Mouse (Mus musculus): ENCODE measurements around the gene Rph3al.

The Rph3al gene

GRCm38 (mm10) chr11:75907406-75907805, 30.8 kb downstream of the Rph3al start:
- no peak for DNase-seq (ENCODE audit: low spot score in 2 of 2)

DNA sequence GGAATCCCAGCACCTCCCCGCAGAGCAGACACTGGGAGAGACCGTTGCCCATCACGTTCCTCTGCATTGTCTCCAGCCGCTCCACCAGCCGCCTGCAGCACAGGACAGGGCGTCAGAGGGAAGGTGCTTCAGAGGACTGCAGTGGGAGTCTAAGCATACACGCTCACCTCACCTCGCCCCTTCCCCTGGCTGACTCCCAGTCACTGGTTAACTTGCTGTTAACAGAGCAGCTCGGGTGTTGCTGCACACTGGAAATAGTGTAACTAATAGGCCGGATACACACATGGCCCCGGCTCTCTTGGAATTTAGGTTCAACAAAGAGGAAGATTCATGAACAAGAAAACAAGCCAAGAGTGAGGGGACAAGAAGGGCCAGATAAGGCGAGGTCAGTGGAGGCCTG, 31.7 kb downstream of the Rph3al start:
- DNase-seq (ENCODE audit: low spot score in 2 of 2) = no peak

GRCm38 (mm10) chr11:75904982-75905381, 33.2 kb downstream of the Rph3al start:
- no peak for DNase-seq (ENCODE audit: low spot score in 2 of 2)

DNA sequence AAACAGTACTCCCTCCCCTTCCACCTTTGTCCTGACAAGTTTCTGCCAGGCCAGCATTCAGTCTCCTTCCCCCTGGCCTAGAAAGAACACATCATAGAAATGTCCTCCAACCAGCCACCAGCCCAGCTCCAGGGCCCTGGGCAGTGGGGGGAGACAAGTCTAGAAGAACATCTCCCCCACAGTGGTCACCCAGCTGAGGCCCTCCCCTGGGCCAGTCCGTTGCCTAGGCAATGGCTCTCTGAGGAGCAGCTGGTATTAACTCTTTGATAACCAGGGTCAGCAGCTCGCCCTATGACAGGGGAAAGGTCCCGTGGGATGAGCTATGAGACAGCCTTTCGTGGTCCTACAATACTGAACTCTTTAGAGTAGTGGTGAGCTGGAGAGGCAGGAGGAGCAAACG, 33.7 kb downstream of the Rph3al start:
- no peak for DNase-seq (ENCODE audit: low spot score in 2 of 2)

GRCm38 (mm10) chr11:75903486-75903885, 34.7 kb downstream of the Rph3al start:
- DNase-seq (ENCODE audit: low spot score in 2 of 2) = peak; percentile 54 to 84

GRCm38 (mm10) chr11:75901339-75901738, 36.9 kb downstream of the Rph3al start:
- no peak for DNase-seq (ENCODE audit: low spot score in 2 of 2)

- no peak for DNase-seq (ENCODE audit: low spot score in 2 of 2)
These were observed 38.6 kb downstream of the Rph3al start for GRCm38 (mm10) chr11:75899676-75900075.

- DNase-seq (ENCODE audit: low spot score in 2 of 2) = no peak
These were observed 39.7 kb downstream of the Rph3al start for GRCm38 (mm10) chr11:75898532-75898931.

GRCm38 (mm10) chr11:75894791-75895420, 43.3 kb downstream of the Rph3al start:
- no peak for DNase-seq (ENCODE audit: low spot score in 2 of 2)

DNA sequence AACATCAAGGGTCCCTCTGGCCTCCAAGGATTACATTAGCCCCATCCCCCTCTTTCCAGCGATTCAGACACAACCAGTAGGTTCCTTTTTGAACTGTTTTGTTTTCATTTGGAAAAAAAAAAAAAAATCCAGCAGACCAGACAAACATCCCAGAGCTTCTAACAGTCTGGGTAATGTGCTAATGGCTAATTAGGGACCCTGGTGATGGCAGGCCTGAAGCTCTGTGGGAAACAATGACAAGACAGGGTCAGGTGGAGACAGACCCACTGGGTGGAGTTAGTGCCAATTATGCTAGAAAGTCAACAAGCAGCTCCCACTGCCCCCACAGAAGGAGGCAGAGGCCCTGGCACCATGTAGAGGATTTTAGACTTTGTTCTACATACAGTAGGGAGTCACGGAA, 44.3 kb downstream of the Rph3al start:
- no peak for DNase-seq (ENCODE audit: low spot score in 2 of 2)

DNA sequence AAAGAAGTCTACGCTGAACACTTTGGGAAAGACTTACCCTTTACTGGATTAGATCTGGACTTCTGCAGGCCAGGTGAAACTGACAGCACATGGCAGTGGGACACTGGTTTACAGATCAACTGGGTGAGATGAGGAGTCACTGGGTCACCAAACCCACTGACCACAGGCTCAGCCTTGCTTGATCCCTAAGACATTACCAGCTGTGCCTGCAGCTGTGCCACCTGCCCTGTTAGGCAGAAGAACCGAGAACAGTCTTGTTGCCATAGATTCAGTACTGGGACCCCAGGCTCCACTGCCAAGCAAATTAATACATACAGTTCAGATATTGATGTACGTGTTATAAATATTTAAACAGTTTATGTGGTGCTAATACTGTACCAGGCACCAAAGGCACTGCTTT, 50.9 kb downstream of the Rph3al start:
- no peak for DNase-seq (ENCODE audit: low spot score in 2 of 2)

GRCm38 (mm10) chr11:75881234-75881633, 57.0 kb downstream of the Rph3al start:
- DNase-seq (ENCODE audit: low spot score in 2 of 2) = no peak

GRCm38 (mm10) chr11:75880064-75880463, 58.2 kb downstream of the Rph3al start:
- no peak for DNase-seq (ENCODE audit: low spot score in 2 of 2)

- DNase-seq (ENCODE audit: low spot score in 2 of 2) = no peak
These were observed 59.8 kb downstream of the Rph3al start for GRCm38 (mm10) chr11:75878460-75878859.

GRCm38 (mm10) chr11:75876043-75876780, 62.0 kb downstream of the Rph3al start:
- no peak for DNase-seq (ENCODE audit: low spot score in 2 of 2)

- DNase-seq (ENCODE audit: low spot score in 2 of 2) = no peak
These were observed 66.5 kb downstream of the Rph3al start for GRCm38 (mm10) chr11:75871688-75872087.

DNA sequence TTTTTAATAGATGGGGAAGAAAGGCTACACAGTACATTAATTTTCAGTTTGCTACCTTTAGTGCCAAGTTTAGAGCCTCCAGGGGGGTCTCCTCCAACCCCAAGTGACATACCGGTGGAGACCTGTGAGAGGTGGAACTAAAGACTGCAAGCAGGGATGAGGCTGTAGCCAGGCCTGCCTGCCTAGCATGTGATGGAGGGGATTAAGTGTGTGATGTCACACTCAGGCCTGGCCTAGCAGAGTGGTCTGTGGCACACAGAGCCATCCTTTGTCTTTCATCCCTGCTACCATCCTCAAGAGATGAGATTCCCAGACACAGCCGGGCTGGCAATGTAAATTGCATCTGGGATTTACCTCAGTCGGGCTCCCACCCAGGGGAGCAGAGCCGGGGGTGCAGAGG, 67.3 kb downstream of the Rph3al start:
- no peak for DNase-seq (ENCODE audit: low spot score in 2 of 2)

DNA sequence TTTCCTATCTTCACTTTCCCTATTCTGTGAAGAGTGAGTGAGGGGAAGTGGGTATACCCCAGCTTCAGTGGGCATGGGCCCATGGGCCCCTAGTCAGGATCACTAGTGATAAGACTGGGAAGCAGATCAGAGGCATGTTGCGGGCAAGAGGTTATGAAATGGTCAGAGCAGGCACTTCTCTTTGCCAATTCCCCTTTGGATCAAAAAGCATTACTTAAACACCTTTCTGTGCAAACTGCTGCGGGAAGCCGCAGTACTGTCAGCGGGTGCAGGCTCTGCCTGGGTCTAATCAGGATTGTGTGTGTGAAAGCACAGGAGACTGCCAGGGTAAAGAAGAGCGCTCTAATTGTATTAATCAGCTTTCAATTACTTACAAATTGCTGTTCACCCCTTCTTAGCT, 67.8 kb downstream of the Rph3al start:
- DNase-seq (ENCODE audit: low spot score in 2 of 2) = no peak

GRCm38 (mm10) chr11:75869898-75870297, 68.3 kb downstream of the Rph3al start:
- DNase-seq (ENCODE audit: low spot score in 2 of 2) = no peak

- no peak for DNase-seq (ENCODE audit: low spot score in 2 of 2)
These were observed 71.4 kb downstream of the Rph3al start for GRCm38 (mm10) chr11:75866861-75867260.

DNA sequence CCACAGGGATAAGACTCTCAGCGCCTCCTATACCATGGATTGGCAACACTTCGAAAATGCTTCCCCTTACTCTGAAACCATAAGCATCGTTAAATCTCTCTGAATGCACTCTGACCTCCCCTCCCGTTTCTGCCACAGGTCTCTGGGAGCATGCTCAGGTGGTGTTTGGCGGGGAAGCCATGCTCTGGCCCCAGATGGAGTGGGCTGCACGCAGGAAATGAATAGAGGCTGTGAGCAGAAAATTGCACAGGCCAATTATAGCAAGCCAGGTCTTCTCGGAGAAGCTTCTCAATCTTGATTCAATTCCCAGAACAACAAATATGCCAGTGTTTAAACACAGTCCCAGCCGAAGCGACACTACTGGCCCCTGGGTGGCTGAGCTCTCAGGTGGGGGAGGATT, 72.4 kb downstream of the Rph3al start:
- DNase-seq (ENCODE audit: low spot score in 2 of 2) = no peak

GRCm38 (mm10) chr11:75865253-75865619, 73.0 kb downstream of the Rph3al start:
- DNase-seq (ENCODE audit: low spot score in 2 of 2) = no peak

DNA sequence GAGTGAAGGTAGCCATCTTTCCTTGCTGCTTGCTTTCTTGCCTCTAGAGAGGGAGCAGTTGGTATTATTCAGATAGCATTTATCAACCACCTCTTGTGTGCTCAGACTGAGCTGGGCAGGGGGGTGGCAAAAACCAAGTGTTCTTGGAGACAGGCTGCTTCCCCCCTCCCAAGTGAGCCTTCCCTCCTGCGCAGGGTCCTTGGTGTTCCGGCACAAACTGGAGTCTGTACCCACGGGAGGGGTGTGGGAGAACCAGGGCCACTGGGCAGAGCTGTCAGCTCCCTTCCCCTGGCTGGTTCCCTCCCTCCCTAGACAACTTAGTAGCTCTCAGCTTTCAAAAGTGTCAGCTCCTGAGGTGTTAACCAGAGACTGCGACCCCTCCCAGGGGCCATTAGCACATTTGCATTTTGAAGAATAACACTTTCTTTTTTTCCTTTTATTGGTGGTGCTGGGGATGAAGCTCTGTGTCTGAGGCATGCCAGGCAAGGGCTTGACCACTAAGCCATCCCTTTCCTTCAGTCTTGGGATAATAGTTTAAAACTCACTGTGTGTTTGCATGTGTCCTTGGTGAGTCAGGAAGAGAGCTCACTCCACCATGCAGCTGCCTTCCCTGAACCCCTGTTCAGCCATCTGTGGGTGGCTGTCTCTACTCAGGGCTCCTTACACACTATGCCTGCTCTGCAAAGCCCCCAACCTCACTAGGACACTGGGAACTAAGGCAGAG, 73.5 kb downstream of the Rph3al start:
- DNase-seq (ENCODE audit: low spot score in 2 of 2) = no peak
